Mouse (Mus musculus) ES-E14 (cell line): ENCODE data around the gene Bex6.

Experiments
- CHD2 ChIP-seq: IDR thresholded peaks from 2 replicates; pipeline ENCODE4 v1.6.1; 2014; ENCODE audit warnings: mild to moderate bottlenecking, low read depth, low read length, inconsistent platforms
- HCFC1 ChIP-seq: IDR thresholded peaks from 2 replicates; pipeline ENCODE4 v1.6.1; 2012; ENCODE audit warnings: low read length, inconsistent platforms, borderline replicate concordance; ENCODE audit not compliant: insufficient read depth
- ZC3H11A ChIP-seq: IDR thresholded peaks from 2 replicates; pipeline ENCODE4 v1.6.1; 2012; ENCODE audit warnings: low read depth, mild to moderate bottlenecking, inconsistent platforms, low read length, borderline replicate concordance
- ZNF384 ChIP-seq: IDR thresholded peaks from 2 replicates; pipeline ENCODE4 v1.6.1; 2012; ENCODE audit warnings: low read depth, low read length, inconsistent platforms

- TF ChIP-seq CHD2 = no peak
- TF ChIP-seq ZNF384 = no peak
- no peak for TF ChIP-seq HCFC1
- TF ChIP-seq ZC3H11A = no peak
These were observed 43.7 kb upstream of the Bex6 start for GRCm38 (mm10) chr16:32135842-32136357.
